ENCODE assay signal across 20 mouse cellular contexts in genomic region chr13:24879359-24880040, GRCm38 (mm10). TPM values are rescaled to one million over a fixed set of nuclear protein-coding genes. Genes with fewer than 3 reads are reported as not detected.
DNase-seq lines count a peak whose midpoint lies in the region; ATAC-seq lines count a peak whose summit lies in the region.
"Had no signal": no experiment of that assay in that cellular context is flagged by ENCODE, and none has a peak within 500 bp of the region (broad histone marks: within the 10 kb centered on the region; RNA-seq: fewer than 3 reads in every experiment).

No protein-coding gene starts in this region.

- H3K36me3 ChIP-seq in intestine, embryonic 15.5 days, result no peaks in the 10 kb centered on the region
- H3K36me3 ChIP-seq in kidney, embryonic 15.5 days, result no peaks in the 10 kb centered on the region
- H3K36me3 ChIP-seq in liver, embryonic 13.5 days, result no peaks in the 10 kb centered on the region

- peak; percentile 90 for ATAC-seq in intestine, embryonic 15.5 days
- ATAC-seq in kidney, embryonic 15.5 days (replicated peaks; ENCODE audit: low FRiP score), result peak; percentile 91
- peak; percentile 50; the same call in 1 of the 2 replicates for ATAC-seq in liver, embryonic 13.5 days (ENCODE audit: low read depth)
- ATAC-seq: forebrain, embryonic 16.5 days had no signal

- WGBS in intestine, embryonic 15.5 days, result 71% methylated on average over 15 of the region's 15 CpGs
- 64% methylated on average over 15 of the region's 15 CpGs for WGBS in kidney, embryonic 15.5 days
- WGBS in liver, embryonic 13.5 days (ENCODE audit: insufficient replicate concordance), result 68% methylated on average over 15 of the region's 15 CpGs

- H3K27me3 ChIP-seq in intestine, embryonic 15.5 days (replicated peaks), result no peaks in the 10 kb centered on the region
- H3K27me3 ChIP-seq in kidney, embryonic 15.5 days, result no peaks in the 10 kb centered on the region
- no peaks in the 10 kb centered on the region for H3K27me3 ChIP-seq in liver, embryonic 13.5 days
- H3K27me3 ChIP-seq: CH12.LX; neural tube, embryonic 13.5 days had no signal

- intact Hi-C loops in heart, postnatal 10 days (cut with DNase I), result no loop called here

- no peak overlapping the region for H3K4me3 ChIP-seq in intestine, embryonic 15.5 days (replicated peaks)
- no peak overlapping the region for H3K4me3 ChIP-seq in kidney, embryonic 15.5 days (replicated peaks)
- no peak overlapping the region for H3K4me3 ChIP-seq in liver, embryonic 13.5 days (replicated peaks)
- H3K4me3 ChIP-seq: neural tube, embryonic 13.5 days had no signal

- H3K27ac ChIP-seq in intestine, embryonic 15.5 days, result peak overlapping the region; percentile 82
- H3K27ac ChIP-seq in kidney, embryonic 15.5 days, result peak overlapping the region; percentile 74
- H3K27ac ChIP-seq in liver, embryonic 13.5 days, result no peak overlapping the region
- H3K27ac ChIP-seq: neural tube, embryonic 13.5 days had no signal

- H3K4me1 ChIP-seq in intestine, embryonic 15.5 days (replicated peaks), result no peaks in the 10 kb centered on the region
- peaks cover 12% of the 10 kb centered on the region for H3K4me1 ChIP-seq in kidney, embryonic 15.5 days
- H3K4me1 ChIP-seq in liver, embryonic 13.5 days (replicated peaks), result no peaks in the 10 kb centered on the region
- H3K4me1 ChIP-seq: neural tube, embryonic 13.5 days had no signal

- H3K9me3 ChIP-seq in intestine, embryonic 15.5 days, result no peaks in the 10 kb centered on the region
- no peaks in the 10 kb centered on the region for H3K9me3 ChIP-seq in kidney, embryonic 15.5 days (replicated peaks)
- H3K9me3 ChIP-seq in liver, embryonic 13.5 days (replicated peaks), result no peaks in the 10 kb centered on the region; the same call in 1 of the 2 replicates

- H3K4me2 ChIP-seq in intestine, embryonic 15.5 days (replicated peaks), result no peak overlapping the region; the same call in 1 of the 2 replicates
- H3K4me2 ChIP-seq in kidney, embryonic 15.5 days, result no peak overlapping the region
- no peak overlapping the region for H3K4me2 ChIP-seq in liver, embryonic 13.5 days
- H3K4me2 ChIP-seq: heart, embryonic 11.5 days; lung, embryonic 14.5 days; neural tube, embryonic 13.5 days had no signal

- H3K9ac ChIP-seq in intestine, embryonic 15.5 days, result no peak overlapping the region
- H3K9ac ChIP-seq in kidney, embryonic 15.5 days, result no peak overlapping the region
- H3K9ac ChIP-seq in liver, embryonic 13.5 days, result no peak overlapping the region
- H3K9ac ChIP-seq: lung, embryonic 14.5 days; neural tube, embryonic 13.5 days had no signal

- DNase-seq in heart, adult 11 months, result peak; percentile 64
- no peak for DNase-seq in heart, postnatal 10 days
- DNase-seq in liver, embryonic 13.5 days, result no peak
- DNase-seq in frontal cortex, postnatal 25 days (ENCODE audit: low spot score in 2 of 2), result no peak
- DNase-seq in layer of hippocampus, postnatal 25 days (ENCODE audit: extremely low spot score in 1 of 2, low spot score in 1 of 2), result no peak
- no peak for DNase-seq in adrenal gland, adult 18-20 months (ENCODE audit: low spot score in 2 of 2)
- DNase-seq: cerebellum, postnatal 10 days; embryo, embryonic 11 days; gastrocnemius, postnatal 10 days; left cerebral cortex, postnatal 4 days; lung, embryonic 14.5 days; thymus, postnatal 14 days had no signal

RNA-seq across cellular contexts. Expression of gene D130043K22Rik, which starts 34.6 kb away (rescaled TPM):
- not detected for total RNA-seq in heart, postnatal 10 days (2021)
- 1.2 and 1.3 TPM in 2 replicates for polyA plus RNA-seq in intestine, embryonic 15.5 days (2015; fragmentation: Nextera tagmentation; extraction: Ambion mirVana)
- 0.57 and 0.61 TPM in 2 replicates for polyA plus RNA-seq in kidney, embryonic 15.5 days (2015; fragmentation: Nextera tagmentation; extraction: Ambion mirVana)
- 0.13 and 0.16 TPM in 2 replicates for polyA plus RNA-seq in liver, embryonic 13.5 days (2015; fragmentation: Nextera tagmentation; extraction: Ambion mirVana)
- 10 to 100 TPM; 25.4 to 26.7 TPM for total RNA-seq in layer of hippocampus, postnatal 25 days (2021)
- total RNA-seq in adrenal gland, adult 18-20 months (2021), result under 1 TPM; 0.51 to 0.66 TPM
- total RNA-seq: hematopoietic stem cell, adult 5-6 weeks; monocyte, adult 5-6 weeks had no signal
- polyA plus RNA-seq: heart, embryonic 11.5 days had no signal

RNA-seq across cellular contexts. Expression of gene Tdp2, which starts 48.0 kb away (rescaled TPM):
- total RNA-seq in heart, postnatal 10 days (2021), result 10 to 100 TPM; 17.8 to 18.0 TPM
- 55.9 and 65.0 TPM in 2 replicates for polyA plus RNA-seq in intestine, embryonic 15.5 days (2015; fragmentation: Nextera tagmentation; extraction: Ambion mirVana)
- polyA plus RNA-seq in kidney, embryonic 15.5 days (2015; fragmentation: Nextera tagmentation; extraction: Ambion mirVana), result 63.9 and 65.5 TPM in 2 replicates
- 29.4 and 36.7 TPM in 2 replicates for polyA plus RNA-seq in liver, embryonic 13.5 days (2015; fragmentation: Nextera tagmentation; extraction: Ambion mirVana)
- total RNA-seq in layer of hippocampus, postnatal 25 days (2021), result 10 to 100 TPM; 20.3 to 24.6 TPM
- total RNA-seq in adrenal gland, adult 18-20 months (2021), result 10 to 100 TPM; 15.8 to 19.8 TPM

RNA-seq across cellular contexts. Expression of gene Acot13, which starts 48.2 kb away (rescaled TPM):
- total RNA-seq in heart, postnatal 10 days (2021), result 100 to 1,000 TPM; 282 to 297 TPM
- 162 and 165 TPM in 2 replicates for polyA plus RNA-seq in intestine, embryonic 15.5 days (2015; fragmentation: Nextera tagmentation; extraction: Ambion mirVana)
- polyA plus RNA-seq in kidney, embryonic 15.5 days (2015; fragmentation: Nextera tagmentation; extraction: Ambion mirVana), result 103 and 105 TPM in 2 replicates
- 66.4 and 68.0 TPM in 2 replicates for polyA plus RNA-seq in liver, embryonic 13.5 days (2015; fragmentation: Nextera tagmentation; extraction: Ambion mirVana)
- 100 to 1,000 TPM; 107 to 109 TPM for total RNA-seq in layer of hippocampus, postnatal 25 days (2021)
- 10 to 100 TPM; 67.1 to 80.5 TPM for total RNA-seq in adrenal gland, adult 18-20 months (2021)

RNA-seq across cellular contexts. Expression of gene Aldh5a1, which starts 58.0 kb away (rescaled TPM):
- 10 to 100 TPM; 16.4 to 18.9 TPM for total RNA-seq in heart, postnatal 10 days (2021)
- 9.6 and 10.3 TPM in 2 replicates for polyA plus RNA-seq in intestine, embryonic 15.5 days (2015; fragmentation: Nextera tagmentation; extraction: Ambion mirVana)
- polyA plus RNA-seq in kidney, embryonic 15.5 days (2015; fragmentation: Nextera tagmentation; extraction: Ambion mirVana), result 7.8 and 7.9 TPM in 2 replicates
- polyA plus RNA-seq in liver, embryonic 13.5 days (2015; fragmentation: Nextera tagmentation; extraction: Ambion mirVana), result 2.5 and 3.0 TPM in 2 replicates
- total RNA-seq in layer of hippocampus, postnatal 25 days (2021), result 10 to 100 TPM; 60.6 to 61.7 TPM
- 10 to 100 TPM; 15.3 to 17.4 TPM for total RNA-seq in adrenal gland, adult 18-20 months (2021)
- total RNA-seq: monocyte, adult 5-6 weeks had no signal

Comparison
In these comparisons a context has a peak if more than half of its experiments do, and no peak if none do; other contexts are left out.
1. RNA of gene D130043K22Rik, which starts 34.6 kb away (total RNA-seq): 25.4 to 26.7 TPM in layer of hippocampus, postnatal 25 days; 0.51 to 0.66 TPM in adrenal gland, adult 18-20 months and not detected in heart, postnatal 10 days; every median in the first group is over 10 times any median in the second.
2. Peak in every context shown above with its lines, with median percentiles within 50 percentile points of each other: ATAC-seq.